Mouse (Mus musculus) kidney, postnatal 0 days (tissue): ENCODE results near the gene Aspdh. TPM values are rescaled to one million over a fixed set of nuclear protein-coding genes. Genes with fewer than 3 reads are reported as not detected.

Source experiments
- ATAC-seq: fragments of 200-750 bp; cut with Nextera tagmentation; replicated peaks from 2 replicates; pipeline ENCODE4 v1.8.0; 2017; ENCODE audit warnings: low read depth, moderate number of reproducible peaks, moderate TSS enrichment, moderate library complexity; ENCODE audit not compliant: low FRiP score
- DNase-seq: peaks from one replicate; pipeline ENCODE4 v3.0.0-alpha.2; 2016; ENCODE audit warnings: low spot score
- H3K27ac ChIP-seq: fragments of 300-500 bp; sonication (generic); 2 replicates; pipeline ENCODE4 v1.5.1; 2014; ENCODE audit warnings: mild to moderate bottlenecking
- H3K27me3 ChIP-seq: fragments of 300-500 bp; sonication (generic); 2 replicates; pipeline ENCODE4 v1.6.1; 2014; ENCODE audit warnings: low read length, mixed read lengths; ENCODE audit not compliant: insufficient read depth
- H3K36me3 ChIP-seq: fragments of 300-500 bp; sonication (generic); 2 replicates; pipeline ENCODE4 v1.6.1; 2014; ENCODE audit warnings: low read length, mixed read lengths; ENCODE audit not compliant: insufficient read depth
- H3K4me1 ChIP-seq: fragments of 300-500 bp; sonication (generic); replicated peaks from 2 replicates; pipeline ENCODE4 v1.6.1; 2014; ENCODE audit warnings: antibody characterized with exemption, low read length, mixed read lengths; ENCODE audit not compliant: insufficient read depth
- H3K4me2 ChIP-seq: fragments of 300-500 bp; sonication (generic); 2 replicates; pipeline ENCODE4 v1.6.1; 2014; ENCODE audit warnings: mild to moderate bottlenecking, low read length, moderate library complexity, mixed read lengths
- H3K4me3 ChIP-seq: fragments of 300-500 bp; sonication (generic); replicated peaks from 2 replicates; pipeline ENCODE4 v1.5.1; 2014; ENCODE audit warnings: low read depth, low read length
- H3K9ac ChIP-seq: fragments of 300-500 bp; sonication (generic); 2 replicates; pipeline ENCODE4 v1.6.1; 2014; ENCODE audit warnings: low read depth, low read length
- H3K9me3 ChIP-seq: fragments of 300-500 bp; sonication (generic); replicated peaks from 2 replicates; pipeline ENCODE4 v1.6.1; 2016; ENCODE audit warnings: low read length, inconsistent platforms, mixed read lengths
- CTCF ChIP-seq: IDR thresholded peaks from 2 replicates; pipeline ENCODE4 v1.5.1; 2016; ENCODE audit warnings: antibody characterized with exemption, low read depth, mild to moderate bottlenecking, moderate library complexity
- whole genome bisulfite sequencing: fragments of 180-500 bp; shearing (Covaris S2); extraction: QIAGEN DNeasy Blood & Tissue Kit; methylation state at CpG from one replicate; pipeline ENCODE4 v1.1.7; 2014; 5-methylcytosine and 5-hydroxymethylcytosine counted together
- polyA plus RNA-seq: library from polyadenylated mRNA; unstranded; fragments of >200 nt; fragmentation: Nextera tagmentation; extraction: Ambion mirVana; gene quantifications from 2 replicates; pipeline ENCODE4 v1.2.1, GENCODE M21; 2015

The Aspdh gene
- polyA plus RNA-seq, 1 experiment from 2014 or later, result 5.4 TPM

DNA sequence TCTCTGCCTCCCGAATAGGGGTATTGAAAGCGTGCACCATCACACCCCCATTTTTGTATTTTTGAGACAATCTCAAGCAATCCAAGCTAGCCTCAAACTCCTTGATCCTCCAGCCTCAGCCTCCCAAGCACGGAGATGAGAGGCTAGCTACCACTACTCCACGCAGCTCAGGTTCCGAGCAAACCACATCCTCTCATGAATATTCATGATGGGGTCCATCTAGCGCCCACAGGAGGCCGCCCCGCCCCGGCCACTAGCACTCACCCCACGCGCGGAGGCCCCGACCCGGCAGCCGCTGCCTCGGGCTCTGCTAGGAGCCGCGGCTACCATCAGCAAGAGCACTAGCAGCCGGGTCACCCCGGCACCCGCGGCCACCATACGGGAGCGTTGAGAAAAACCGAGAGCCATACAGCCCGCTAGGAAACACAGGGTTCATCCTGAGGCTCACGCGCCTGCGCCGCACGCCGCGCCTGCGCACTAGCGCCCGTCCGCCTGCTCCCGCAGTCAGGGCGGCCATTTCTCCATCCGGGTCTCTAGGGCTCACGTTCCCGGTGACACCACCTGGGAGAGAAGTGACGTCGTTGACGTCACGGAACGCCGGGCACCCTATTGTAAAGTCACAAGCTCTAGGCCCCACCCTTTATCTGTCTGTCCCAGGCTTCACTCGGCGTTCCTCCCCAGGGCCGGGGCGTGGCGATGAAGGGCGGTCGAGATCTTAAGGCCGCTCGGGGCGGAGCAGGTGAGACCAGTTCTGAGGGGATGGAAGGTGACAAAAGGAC, 31.0 kb downstream of the Aspdh start, which contains the start of the genes Emc10 and Fam71e1:
Gene Emc10 (minus strand): TSS at position 538 of the 779 bp plus-strand sequence.
Gene Fam71e1 (plus strand): TSS at position 590 of the 779 bp plus-strand sequence.
- Histone ChIP-seq H3K4me3 (peak within 1 kb of the TSS; percentile 82), H3K27me3 (no peaks in the 10 kb centered on the region), H3K4me1 (peaks cover 8% of the 10 kb centered on the region; the same call in 1 of the 2 replicates), H3K27ac (peak within 1 kb of the TSS; percentile 94), H3K4me2 (peak within 1 kb of the TSS; percentile 92), H3K9me3 (no peaks in the 10 kb centered on the region), H3K9ac (peak within 1 kb of the TSS; percentile 82), H3K36me3 (peaks cover 23% of the 10 kb centered on the region)
- TF ChIP-seq CTCF, result peak; percentile 13; the same call in 1 of the 2 replicates
- 1% methylated on average over 56 of the region's 58 CpGs for WGBS
- ATAC-seq (peak; percentile 97), DNase-seq (peak; percentile 98)

DNA sequence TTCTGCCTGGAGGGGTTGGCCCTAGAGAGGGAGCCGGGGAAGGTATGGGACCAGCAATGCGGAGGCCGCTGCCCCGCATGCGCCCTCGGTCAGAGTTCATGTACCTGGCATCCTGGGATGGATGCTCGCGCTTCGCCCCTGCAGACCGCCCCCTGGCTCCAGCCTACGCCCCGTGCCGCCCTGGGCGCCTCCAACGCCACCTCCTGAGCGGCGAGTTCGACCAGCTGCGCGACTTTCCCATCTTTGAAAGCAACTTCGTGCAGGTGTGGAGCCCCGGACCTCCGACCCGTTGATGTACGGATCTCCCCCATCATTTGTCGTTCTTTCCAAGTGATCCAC, 31.5 kb downstream of the Aspdh start:
- Histone ChIP-seq H3K4me2 (peak overlapping the region; percentile 92), H3K4me3 (peak overlapping the region; percentile 82), H3K9ac (peak overlapping the region; percentile 82), H3K4me1 (peaks cover 8% of the 10 kb centered on the region; the same call in 1 of the 2 replicates), H3K27ac (peak overlapping the region; percentile 94), H3K36me3 (peaks cover 17% of the 10 kb centered on the region), H3K9me3 (no peaks in the 10 kb centered on the region), H3K27me3 (no peaks in the 10 kb centered on the region)
- under 1% methylated on average over 26 of the region's 26 CpGs for WGBS
- no peak for ATAC-seq
- DNase-seq, result no peak
- TF ChIP-seq CTCF, result peak; percentile 40

DNA sequence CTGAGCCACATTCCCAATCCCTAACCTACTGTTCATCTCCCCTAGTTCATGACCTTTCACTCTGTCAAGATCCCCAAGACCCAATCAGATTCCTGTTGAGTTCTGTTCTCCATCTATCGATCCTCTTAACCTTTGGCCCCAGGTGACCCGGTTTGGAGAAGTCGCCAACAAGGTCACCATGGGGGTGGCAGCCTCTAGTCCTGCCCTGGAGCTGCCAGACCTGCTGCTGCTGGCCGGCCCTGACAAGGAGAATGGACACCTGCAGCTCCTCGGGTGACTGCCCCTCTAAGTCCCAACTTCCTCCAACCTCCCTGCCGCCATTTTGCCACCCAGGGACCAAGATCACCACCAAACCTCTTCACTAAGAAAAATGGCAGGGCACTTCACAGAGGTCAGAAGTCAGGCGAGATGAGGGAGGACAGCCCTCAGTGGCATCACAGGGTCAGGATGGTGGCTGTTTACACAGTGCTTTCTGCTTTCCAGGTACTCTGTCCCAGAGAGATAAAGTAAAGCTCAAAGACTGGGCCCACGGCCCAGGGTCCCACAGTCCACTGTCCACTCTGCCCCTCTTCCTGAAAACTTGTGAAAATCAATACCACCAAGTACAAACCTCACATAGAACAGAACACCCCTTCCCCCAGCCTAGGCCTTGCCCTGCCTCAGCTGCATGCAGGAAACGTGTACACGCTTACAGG, 32.3 kb downstream of the Aspdh start:
- 86% methylated on average over 10 of the region's 10 CpGs for WGBS
- no peak overlapping the region for H3K27ac ChIP-seq
- no peak overlapping the region for H3K4me3 ChIP-seq
- ATAC-seq, result no peak
- DNase-seq, result no peak
- H3K9me3 ChIP-seq, result no peaks in the 10 kb centered on the region
- H3K9ac ChIP-seq, result no peak overlapping the region
- H3K27me3 ChIP-seq, result no peaks in the 10 kb centered on the region
- H3K4me1 ChIP-seq, result peaks cover 8% of the 10 kb centered on the region; the same call in 1 of the 2 replicates
- no peak for TF ChIP-seq CTCF
- peaks cover 10% of the 10 kb centered on the region; the same call in 1 of the 2 replicates for H3K36me3 ChIP-seq
- H3K4me2 ChIP-seq, result peak overlapping the region; percentile 92

DNA sequence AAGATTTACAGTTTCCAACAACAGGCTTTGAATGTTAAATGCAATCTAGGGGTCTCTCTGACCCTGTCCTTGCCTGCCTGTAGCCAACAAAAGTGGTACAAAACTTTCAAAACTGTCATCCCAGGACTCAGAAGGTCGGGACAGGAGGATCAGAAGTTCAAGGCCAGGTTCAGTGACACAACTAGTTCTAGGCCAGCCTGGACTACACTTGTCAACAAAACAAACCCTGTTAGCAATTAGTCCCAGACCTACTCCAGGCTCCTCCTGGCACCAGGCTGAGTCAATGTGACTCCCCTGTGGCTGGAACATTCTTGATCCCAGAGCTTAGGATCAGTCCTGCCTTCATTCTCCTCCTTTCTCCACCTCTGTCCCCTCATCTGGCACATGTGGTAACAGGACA, 33.7 kb downstream of the Aspdh start:
- Histone ChIP-seq H3K4me2 (no peak overlapping the region), H3K36me3 (no peaks in the 10 kb centered on the region), H3K27me3 (no peaks in the 10 kb centered on the region), H3K4me3 (no peak overlapping the region), H3K9ac (no peak overlapping the region), H3K27ac (no peak overlapping the region), H3K9me3 (no peaks in the 10 kb centered on the region), H3K4me1 (peaks cover 8% of the 10 kb centered on the region; the same call in 1 of the 2 replicates)
- ATAC-seq (no peak), DNase-seq (no peak)
- TF ChIP-seq CTCF, result no peak
- 55% methylated on average over 1 of the region's 1 CpGs for WGBS

DNA sequence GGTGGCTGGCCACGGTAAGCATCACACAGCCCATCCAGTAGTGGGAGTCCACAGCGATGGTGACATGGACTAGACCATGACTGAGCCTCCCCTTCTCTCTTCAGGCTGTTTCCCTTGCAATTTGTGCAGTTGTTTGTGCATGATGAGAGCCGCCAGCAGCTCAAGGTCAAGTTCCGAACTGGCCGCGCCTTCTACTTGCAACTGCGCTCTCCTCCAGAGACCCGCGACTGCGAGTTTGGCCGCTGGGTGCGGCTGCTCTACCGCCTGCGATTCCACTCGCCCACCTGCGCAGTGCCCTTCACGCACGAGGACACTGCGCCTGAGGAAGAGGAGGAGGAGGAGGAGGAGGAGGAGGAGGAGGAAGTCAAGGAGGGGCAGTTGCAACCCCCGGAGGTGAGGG, 34.9 kb downstream of the Aspdh start:
- H3K27ac ChIP-seq, result no peak overlapping the region
- no peak for ATAC-seq
- H3K27me3 ChIP-seq, result no peaks in the 10 kb centered on the region
- peaks cover 8% of the 10 kb centered on the region; the same call in 1 of the 2 replicates for H3K4me1 ChIP-seq
- no peak overlapping the region for H3K9ac ChIP-seq
- H3K4me3 ChIP-seq, result no peak overlapping the region
- DNase-seq, result no peak
- H3K9me3 ChIP-seq, result no peaks in the 10 kb centered on the region
- H3K4me2 ChIP-seq, result no peak overlapping the region
- WGBS, result 48% methylated on average over 20 of the region's 20 CpGs
- no peaks in the 10 kb centered on the region for H3K36me3 ChIP-seq
- TF ChIP-seq CTCF, result no peak

DNA sequence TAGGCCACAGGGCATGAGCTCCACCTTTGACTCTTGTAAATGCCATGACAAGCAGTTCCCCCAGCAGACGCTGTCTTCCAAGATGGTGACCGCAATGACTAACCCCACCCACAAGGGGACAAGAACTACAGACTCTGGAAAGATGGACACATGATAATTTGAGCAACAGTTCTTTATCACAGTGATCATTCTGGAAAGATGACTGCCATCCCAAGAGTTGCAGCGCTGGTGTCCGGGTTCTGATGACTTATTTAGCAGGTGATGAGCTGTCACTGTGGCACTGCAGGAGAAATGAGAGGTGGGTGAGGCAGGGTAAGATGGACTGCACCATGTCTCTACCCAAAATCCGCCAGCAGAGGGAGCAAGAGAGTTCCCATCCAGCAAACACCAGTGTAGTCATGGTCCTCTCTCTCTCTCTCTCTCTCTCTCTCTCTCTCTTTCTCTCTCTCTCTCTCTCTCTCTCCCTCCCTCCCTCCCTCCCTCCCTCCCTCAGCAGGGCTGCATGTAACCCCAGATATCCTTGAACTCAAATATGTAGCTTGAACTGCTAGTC, 36.4 kb downstream of the Aspdh start:
- WGBS, result 32% methylated on average over 5 of the region's 5 CpGs
- Histone ChIP-seq H3K36me3 (no peaks in the 10 kb centered on the region), H3K4me1 (no peaks in the 10 kb centered on the region), H3K27me3 (no peaks in the 10 kb centered on the region), H3K9ac (no peak overlapping the region), H3K9me3 (no peaks in the 10 kb centered on the region), H3K4me2 (no peak overlapping the region), H3K4me3 (no peak overlapping the region), H3K27ac (no peak overlapping the region)
- DNase-seq (peak; percentile 58), ATAC-seq (no peak)
- TF ChIP-seq CTCF, result peak; percentile 78
